Mouse (Mus musculus) embryonic fibroblast, embryonic 13.5 days (primary cell): ENCODE measurements around the gene Cacna1d.

ENCODE experiments used
- CTCF ChIP-seq: IDR thresholded peaks from 2 replicates; pipeline ENCODE4 v1.5.1; 2011; ENCODE audit warnings: mild to moderate bottlenecking, control low read depth, low read length, moderate library complexity, borderline replicate concordance; ENCODE audit not compliant: insufficient read depth
- POLR2A ChIP-seq: IDR thresholded peaks from 2 replicates; pipeline ENCODE4 v1.6.1; 2011; ENCODE audit warnings: low read depth, mild to moderate bottlenecking, control low read depth, low read length, moderate library complexity

GRCm38 (mm10) chr14:30105551-30105950 is 385.7 kb downstream of the Cacna1d start:
- TF ChIP-seq CTCF (no peak), POLR2A (no peak)
